Mouse (Mus musculus): ENCODE results near the gene Ccdc172. TPM values are rescaled to one million over a fixed set of nuclear protein-coding genes. Genes with fewer than 3 reads are reported as not detected.

The Ccdc172 gene
- polyA plus RNA-seq, 1 experiment from 2014 or later = not detected

DNA sequence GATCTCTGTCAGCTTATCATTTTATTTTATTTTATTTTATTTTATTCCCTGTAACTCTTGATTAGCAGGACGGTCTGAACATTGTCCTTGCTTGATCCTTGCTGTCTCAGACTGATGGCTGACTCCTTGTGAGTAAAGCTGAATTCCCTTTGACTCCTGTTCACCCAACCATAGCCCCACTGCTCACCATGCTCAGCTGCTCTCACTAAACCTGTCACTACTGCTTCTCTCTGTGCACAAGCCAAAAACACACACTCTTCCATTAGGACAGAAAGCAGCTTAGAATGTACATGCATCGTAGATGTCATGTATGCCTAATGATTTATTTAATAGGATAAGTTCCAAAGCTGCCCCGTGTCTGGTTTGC is 61.3 kb downstream of the Ccdc172 start:
- H3K27ac ChIP-seq = no peak overlapping the region
- no peak overlapping the region for H3K4me2 ChIP-seq
- H3K4me3 ChIP-seq (replicated peaks) = no peak overlapping the region
- H3K27me3 ChIP-seq (replicated peaks) = no peaks in the 10 kb centered on the region
- ATAC-seq (ENCODE audit: insufficient read depth, low FRiP score, low read depth) = no peak
- H3K4me1 ChIP-seq = no peaks in the 10 kb centered on the region
- 66% methylated on average over 3 of the region's 3 CpGs for WGBS
- no peak overlapping the region for H3K9ac ChIP-seq
- H3K9me3 ChIP-seq = no peaks in the 10 kb centered on the region
- H3K36me3 ChIP-seq = no peaks in the 10 kb centered on the region

DNA sequence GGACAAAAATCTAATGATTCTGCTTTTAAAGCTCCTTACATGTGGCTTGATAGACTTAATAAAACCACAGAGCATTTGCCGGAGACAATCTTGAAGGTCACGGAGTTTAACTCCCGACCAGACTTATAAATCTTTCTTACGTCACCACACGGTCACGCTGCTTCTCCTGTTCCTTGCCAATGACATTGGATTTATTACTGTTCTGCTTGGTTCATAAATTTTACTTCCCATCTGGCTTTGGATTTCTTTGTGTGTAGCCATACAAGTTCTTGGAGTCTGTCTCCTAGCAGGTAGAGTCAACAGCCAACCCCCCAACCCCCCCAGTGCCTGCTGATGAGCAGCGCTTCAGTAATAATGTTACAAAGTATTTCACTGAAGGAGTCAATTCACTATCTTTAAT is 70.2 kb downstream of the Ccdc172 start:
- 47% methylated on average over 7 of the region's 7 CpGs for WGBS
- H3K9me3 ChIP-seq = no peaks in the 10 kb centered on the region
- H3K9ac ChIP-seq = no peak overlapping the region
- no peaks in the 10 kb centered on the region for H3K27me3 ChIP-seq (replicated peaks)
- no peaks in the 10 kb centered on the region for H3K4me1 ChIP-seq
- no peak for ATAC-seq (ENCODE audit: insufficient read depth, low FRiP score, low read depth)
- no peak overlapping the region for H3K27ac ChIP-seq
- no peaks in the 10 kb centered on the region for H3K36me3 ChIP-seq
- H3K4me2 ChIP-seq = no peak overlapping the region
- no peak overlapping the region for H3K4me3 ChIP-seq (replicated peaks)

- Histone ChIP-seq H3K9ac (no peak overlapping the region), H3K27ac (no peak overlapping the region), H3K36me3 (no peaks in the 10 kb centered on the region), H3K9me3 (no peaks in the 10 kb centered on the region), H3K4me3 (replicated peaks) (no peak overlapping the region), H3K27me3 (replicated peaks) (no peaks in the 10 kb centered on the region), H3K4me2 (no peak overlapping the region), H3K4me1 (no peaks in the 10 kb centered on the region)
- ATAC-seq (ENCODE audit: insufficient read depth, low FRiP score, low read depth) = no peak
- WGBS = 90% methylated on average over 5 of the region's 5 CpGs
These were observed 71.2 kb downstream of the Ccdc172 start for GRCm38 (mm10) chr19:58582956-58583355.

GRCm38 (mm10) chr19:58586046-58586445 is 74.3 kb downstream of the Ccdc172 start:
- no peaks in the 10 kb centered on the region for H3K36me3 ChIP-seq
- H3K27ac ChIP-seq = no peak overlapping the region
- WGBS = 57% methylated on average over 2 of the region's 2 CpGs
- H3K4me2 ChIP-seq = no peak overlapping the region
- no peaks in the 10 kb centered on the region for H3K27me3 ChIP-seq (replicated peaks)
- H3K4me1 ChIP-seq = no peaks in the 10 kb centered on the region
- ATAC-seq (ENCODE audit: insufficient read depth, low FRiP score, low read depth) = no peak
- H3K9me3 ChIP-seq = no peaks in the 10 kb centered on the region
- no peak overlapping the region for H3K4me3 ChIP-seq (replicated peaks)
- no peak overlapping the region for H3K9ac ChIP-seq

DNA sequence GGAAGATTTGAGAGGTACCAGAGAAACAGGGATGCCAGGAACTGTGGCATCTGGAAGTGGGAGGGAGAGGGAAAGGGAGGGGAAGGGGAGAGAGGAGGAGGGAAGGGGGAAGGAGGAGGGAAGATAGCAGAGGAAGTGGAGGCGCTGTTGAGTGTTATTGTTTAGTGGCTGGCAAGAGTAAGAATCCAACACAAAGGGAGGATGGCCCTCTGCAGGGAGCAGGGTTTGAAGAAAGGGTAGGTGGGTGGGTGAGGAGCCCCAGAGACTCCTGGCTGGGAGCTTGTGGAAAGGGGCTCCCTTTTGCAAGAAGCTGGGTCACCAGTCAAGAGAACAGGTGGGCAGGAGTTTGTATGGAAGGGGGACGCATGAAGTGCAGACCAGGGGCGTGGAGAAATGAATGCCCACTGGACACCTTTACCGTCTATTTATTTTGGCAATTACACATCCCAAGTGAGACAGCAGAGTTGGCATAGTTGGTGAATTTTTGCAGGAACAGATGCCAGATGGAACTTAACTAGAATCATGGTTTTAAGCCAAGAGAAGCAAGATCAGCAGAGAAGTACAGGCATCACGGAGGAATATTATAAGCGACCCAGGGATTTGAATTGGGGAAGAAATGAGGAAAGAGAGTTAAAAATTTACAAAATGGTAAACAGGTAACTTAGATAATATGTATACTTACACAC is 78.6 kb downstream of the Ccdc172 start:
- Histone ChIP-seq H3K9me3 (peaks cover 5% of the 10 kb centered on the region; the same call in 1 of the 2 replicates), H3K4me1 (no peaks in the 10 kb centered on the region), H3K9ac (no peak overlapping the region), H3K27ac (no peak overlapping the region), H3K4me3 (replicated peaks) (no peak overlapping the region), H3K27me3 (replicated peaks) (no peaks in the 10 kb centered on the region), H3K36me3 (no peaks in the 10 kb centered on the region), H3K4me2 (no peak overlapping the region)
- no peak for ATAC-seq (ENCODE audit: insufficient read depth, low FRiP score, low read depth)
- 70% methylated on average over 6 of the region's 6 CpGs for WGBS

DNA sequence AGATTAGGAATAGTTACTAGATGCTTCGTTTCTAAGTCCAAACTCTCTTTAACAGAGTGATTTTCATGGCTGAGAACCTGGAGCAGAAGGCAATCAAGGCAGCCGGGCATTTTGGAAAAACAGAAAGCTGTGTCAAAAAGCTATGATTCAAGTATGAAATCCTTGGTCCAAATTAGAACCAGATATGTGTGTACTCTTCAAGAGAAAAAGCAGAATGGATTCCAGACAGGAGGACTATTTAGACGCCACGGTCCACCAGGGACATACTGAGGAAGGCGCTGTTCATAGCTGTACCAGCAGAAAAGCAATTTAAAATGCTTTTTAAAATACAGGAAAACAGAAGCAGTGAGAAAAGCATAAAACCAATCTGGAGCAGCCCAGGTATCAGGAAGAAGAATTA is 88.6 kb downstream of the Ccdc172 start:
- Histone ChIP-seq H3K9ac (no peak overlapping the region), H3K4me2 (no peak overlapping the region), H3K36me3 (no peaks in the 10 kb centered on the region), H3K4me1 (no peaks in the 10 kb centered on the region), H3K9me3 (no peaks in the 10 kb centered on the region), H3K4me3 (replicated peaks) (no peak overlapping the region), H3K27me3 (replicated peaks) (no peaks in the 10 kb centered on the region), H3K27ac (no peak overlapping the region)
- WGBS = 80% methylated on average over 5 of the region's 5 CpGs
- no peak for ATAC-seq (ENCODE audit: insufficient read depth, low FRiP score, low read depth)

Other genes with a start within 250 kb of the Ccdc172 start
- 33.0 and 40.4 TPM in 2 replicates for gene Gfra1, start 56.1 kb upstream of the Ccdc172 start, polyA plus RNA-seq (2015; fragmentation: Nextera tagmentation; extraction: Ambion mirVana)
- gene Pnlip, start 140.5 kb downstream of the Ccdc172 start, polyA plus RNA-seq (2015; fragmentation: Nextera tagmentation; extraction: Ambion mirVana) = 0.42 and 0.88 TPM in 2 replicates
- gene Pnliprp1, start 216.9 kb downstream of the Ccdc172 start, polyA plus RNA-seq (2015; fragmentation: Nextera tagmentation; extraction: Ambion mirVana) = 3,354 and 4,799 TPM in 2 replicates
- gene Pnliprp2, start 247.7 kb downstream of the Ccdc172 start, polyA plus RNA-seq (2015; fragmentation: Nextera tagmentation; extraction: Ambion mirVana) = 17.6 and 18.4 TPM in 2 replicates

Measured in stomach, embryonic 15.5 days (tissue).